Mouse (Mus musculus) common myeloid progenitor, adult 5-6 weeks (primary cell): ENCODE results near the gene Senp5. TPM values are rescaled to one million over a fixed set of nuclear protein-coding genes. Genes with fewer than 3 reads are reported as not detected.

Experiments
- total RNA-seq: library from RNA; stranded (forward); fragments of 200-1000, 187-1606 nt; gene quantifications from 2 replicates; pipeline ENCODE4 v1.2.3, GENCODE M21; 2017

Senp5 gene
- total RNA-seq, 1 experiment from 2014 or later: 26.7 TPM

Other genes with a start within 250 kb of the Senp5 start
- gene Meltf, start 124.5 kb downstream of the Senp5 start, total RNA-seq: not detected in 2 replicates
- gene Pigz, start 69.4 kb downstream of the Senp5 start, total RNA-seq: not detected in 2 replicates
- 13.5 and 14.6 TPM in 2 replicates for gene 0610012G03Rik, start 54.8 kb downstream of the Senp5 start, total RNA-seq
- gene Ncbp2, start 54.8 kb downstream of the Senp5 start, total RNA-seq: 40.9 and 46.7 TPM in 2 replicates
- 52.7 and 64.7 TPM in 2 replicates for gene Pak2, start 76.1 kb upstream of the Senp5 start, total RNA-seq
- 52.3 and 61.7 TPM in 2 replicates for gene Pigx, start 96.5 kb upstream of the Senp5 start, total RNA-seq
- 22.2 and 28.6 TPM in 2 replicates for gene Cep19, start 96.5 kb upstream of the Senp5 start, total RNA-seq
- gene Nrros, start 162.3 kb upstream of the Senp5 start, total RNA-seq: 84.7 and 98.7 TPM in 2 replicates
- 95.7 and 103 TPM in 2 replicates for gene Bex6, start 176.5 kb upstream of the Senp5 start, total RNA-seq
- gene Fbxo45, start 243.9 kb upstream of the Senp5 start, total RNA-seq: 18.6 and 33.2 TPM in 2 replicates
- 14.7 and 17.1 TPM in 2 replicates for gene Wdr53, start 243.9 kb upstream of the Senp5 start, total RNA-seq